Mouse (Mus musculus): ENCODE measurements around the gene Ubap1.

The Ubap1 gene

DNA sequence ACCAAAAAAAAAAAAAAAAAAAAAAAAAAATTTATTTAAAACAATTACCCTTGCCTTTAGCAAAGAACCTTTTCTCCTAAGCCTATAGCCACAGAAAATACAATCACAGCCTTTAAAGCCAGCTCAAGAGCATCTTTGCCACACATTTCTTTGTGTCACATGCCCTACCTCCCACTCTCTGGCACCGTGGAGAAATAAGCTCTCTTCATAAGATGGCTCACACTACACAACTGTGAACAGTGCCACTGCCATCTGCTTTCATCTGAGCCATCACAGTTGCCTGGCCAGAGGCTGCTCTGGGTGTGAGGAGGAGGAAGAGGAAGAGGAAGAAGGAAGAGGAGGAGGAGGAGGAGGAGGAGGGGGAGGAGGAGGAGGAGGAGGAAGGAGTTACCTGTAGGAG is 60.5 kb downstream of the Ubap1 start:
- DNase-seq (ENCODE audit: low spot score in 2 of 2), result peak in 1 of 2 experiments; percentile 30

DNA sequence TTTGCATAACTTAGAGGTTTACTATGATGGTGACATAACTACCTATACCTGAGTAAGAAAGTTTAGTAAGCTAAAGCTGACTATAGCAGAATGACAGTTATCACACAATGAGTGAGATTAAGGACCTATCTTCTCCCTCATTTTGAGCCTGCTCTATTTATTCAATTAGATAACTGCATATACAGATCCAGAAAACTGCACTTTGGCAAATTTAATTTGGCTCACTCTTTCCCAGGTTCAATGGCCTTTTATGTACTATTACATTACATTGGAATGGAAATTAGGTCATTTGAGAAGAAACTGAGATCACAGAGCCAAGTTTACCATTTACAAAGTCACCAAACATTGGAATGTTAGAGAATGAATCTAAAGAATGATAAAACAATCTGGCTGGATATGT is 68.2 kb downstream of the Ubap1 start:
- DNase-seq (ENCODE audit: low spot score in 2 of 2), result no peak

DNA sequence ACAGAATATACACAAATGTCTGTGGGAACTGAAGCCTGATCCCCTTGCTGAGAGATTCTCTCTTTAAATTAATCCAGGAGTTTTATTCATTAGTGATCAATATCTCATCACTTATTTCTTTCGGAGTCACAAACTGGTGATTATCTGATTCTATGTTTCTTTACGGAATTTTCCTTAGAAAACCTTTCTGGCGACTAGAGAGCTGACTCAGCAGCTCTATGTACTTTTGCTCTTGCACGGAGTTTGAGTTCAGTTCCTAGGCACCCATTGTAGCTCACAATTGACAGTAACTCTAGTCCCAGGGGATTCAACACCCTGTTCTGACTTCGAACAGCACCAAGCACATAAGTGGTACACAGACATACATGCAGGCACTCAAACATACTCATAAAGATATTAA is 90.1 kb downstream of the Ubap1 start:
- DNase-seq (ENCODE audit: low spot score in 2 of 2), result no peak
